Mouse (Mus musculus) myocyte (in vitro differentiated cells): Measurements from ENCODE around the gene Abhd17a. TPM values are rescaled to one million over a fixed set of nuclear protein-coding genes. Genes with fewer than 3 reads are reported as not detected.

Experiments used
- H3K27me3 ChIP-seq: one replicate; pipeline ENCODE4 v1.6.1; 2011; ENCODE audit not compliant: control insufficient read depth, insufficient read depth, insufficient read length
- H3K36me3 ChIP-seq: one replicate; pipeline ENCODE4 v1.6.1; 2011; ENCODE audit not compliant: control insufficient read depth, insufficient read depth
- H3K4me2 ChIP-seq: one replicate; pipeline ENCODE4 v1.6.1; 2011; ENCODE audit warnings: low read depth, control low read depth
- H3K4me3 ChIP-seq: one replicate; pipeline ENCODE4 v1.5.1; 2011; ENCODE audit warnings: mild to moderate bottlenecking, control low read depth, moderate library complexity
- H3K79me2 ChIP-seq: one replicate; pipeline ENCODE4 v1.6.1; 2011; ENCODE audit not compliant: control insufficient read depth, insufficient read depth
- H3ac ChIP-seq: one replicate; pipeline ENCODE4 v1.6.1; 2011; ENCODE audit not compliant: control insufficient read depth, insufficient read length
- CEBPB ChIP-seq: IDR thresholded peaks from 2 replicates; pipeline ENCODE4 v1.6.1; 2011; ENCODE audit warnings: mild to moderate bottlenecking, moderate library complexity; ENCODE audit not compliant: poor library complexity, insufficient read depth, severe bottlenecking
- E2F4 ChIP-seq: IDR thresholded peaks from one replicate; pipeline ENCODE4 v1.6.1; 2011; ENCODE audit warnings: mild to moderate bottlenecking, control low read depth, moderate library complexity; ENCODE audit not compliant: insufficient read depth
- MAX ChIP-seq: IDR thresholded peaks from one replicate; pipeline ENCODE4 v1.6.1; 2011; ENCODE audit warnings: low read depth, mild to moderate bottlenecking, control low read depth
- MYOD1 ChIP-seq, 3 experiments: IDR thresholded peaks; one replicate each; pipeline ENCODE4 v1.6.1; 2011; ENCODE audit warnings: control low read depth in 2 of 3, low read depth in 2 of 3, mild to moderate bottlenecking in 2 of 3, moderate library complexity in 1 of 3; ENCODE audit not compliant: insufficient read length in 2 of 3, control insufficient read depth in 1 of 3
- MYOG ChIP-seq, 3 experiments: IDR thresholded peaks; one replicate each; pipeline ENCODE4 v1.6.1; 2011; ENCODE audit warnings: control low read depth in 2 of 3, low read depth in 2 of 3, mild to moderate bottlenecking in 2 of 3; ENCODE audit not compliant: insufficient read length in 2 of 3, control insufficient read depth in 1 of 3, insufficient read depth in 1 of 3
- POLR2A ChIP-seq: IDR thresholded peaks from one replicate; pipeline ENCODE4 v1.6.1; 2011; ENCODE audit warnings: low read depth, mild to moderate bottlenecking, control low read depth, moderate library complexity; ENCODE audit not compliant: insufficient read length
- POLR2AphosphoS2 ChIP-seq: IDR thresholded peaks from one replicate; pipeline ENCODE4 v1.6.1; 2011; ENCODE audit warnings: low read depth, control low read depth; ENCODE audit not compliant: insufficient read length
- REST ChIP-seq: IDR thresholded peaks from one replicate; pipeline ENCODE4 v1.6.1; 2011; ENCODE audit warnings: mild to moderate bottlenecking, control low read depth, moderate library complexity; ENCODE audit not compliant: insufficient read depth, insufficient read length
- SRF ChIP-seq: IDR thresholded peaks from one replicate; pipeline ENCODE4 v1.6.1; 2011; ENCODE audit warnings: low read depth; ENCODE audit not compliant: control insufficient read depth, insufficient read length
- TCF12 ChIP-seq: IDR thresholded peaks from one replicate; pipeline ENCODE4 v1.6.1; 2011; ENCODE audit warnings: mild to moderate bottlenecking, control low read depth; ENCODE audit not compliant: poor library complexity, insufficient read depth, severe bottlenecking
- TCF3 ChIP-seq: IDR thresholded peaks from one replicate; pipeline ENCODE4 v1.6.1; 2011; ENCODE audit warnings: low read depth, control low read depth; ENCODE audit not compliant: insufficient read length
- USF1 ChIP-seq: IDR thresholded peaks from one replicate; pipeline ENCODE4 v1.6.1; 2011; ENCODE audit warnings: low read depth, mild to moderate bottlenecking, control low read depth, moderate library complexity
- polyA plus RNA-seq: library from polyadenylated mRNA; unstranded; fragments of >200 nt; fragmentation: generic; extraction: Trizol; gene quantifications from one replicate; pipeline ENCODE4 v1.2.1, GENCODE M21; 2012; ENCODE audit warnings: missing spikeins

Gene Abhd17a
- 111 TPM for polyA plus RNA-seq

DNA sequence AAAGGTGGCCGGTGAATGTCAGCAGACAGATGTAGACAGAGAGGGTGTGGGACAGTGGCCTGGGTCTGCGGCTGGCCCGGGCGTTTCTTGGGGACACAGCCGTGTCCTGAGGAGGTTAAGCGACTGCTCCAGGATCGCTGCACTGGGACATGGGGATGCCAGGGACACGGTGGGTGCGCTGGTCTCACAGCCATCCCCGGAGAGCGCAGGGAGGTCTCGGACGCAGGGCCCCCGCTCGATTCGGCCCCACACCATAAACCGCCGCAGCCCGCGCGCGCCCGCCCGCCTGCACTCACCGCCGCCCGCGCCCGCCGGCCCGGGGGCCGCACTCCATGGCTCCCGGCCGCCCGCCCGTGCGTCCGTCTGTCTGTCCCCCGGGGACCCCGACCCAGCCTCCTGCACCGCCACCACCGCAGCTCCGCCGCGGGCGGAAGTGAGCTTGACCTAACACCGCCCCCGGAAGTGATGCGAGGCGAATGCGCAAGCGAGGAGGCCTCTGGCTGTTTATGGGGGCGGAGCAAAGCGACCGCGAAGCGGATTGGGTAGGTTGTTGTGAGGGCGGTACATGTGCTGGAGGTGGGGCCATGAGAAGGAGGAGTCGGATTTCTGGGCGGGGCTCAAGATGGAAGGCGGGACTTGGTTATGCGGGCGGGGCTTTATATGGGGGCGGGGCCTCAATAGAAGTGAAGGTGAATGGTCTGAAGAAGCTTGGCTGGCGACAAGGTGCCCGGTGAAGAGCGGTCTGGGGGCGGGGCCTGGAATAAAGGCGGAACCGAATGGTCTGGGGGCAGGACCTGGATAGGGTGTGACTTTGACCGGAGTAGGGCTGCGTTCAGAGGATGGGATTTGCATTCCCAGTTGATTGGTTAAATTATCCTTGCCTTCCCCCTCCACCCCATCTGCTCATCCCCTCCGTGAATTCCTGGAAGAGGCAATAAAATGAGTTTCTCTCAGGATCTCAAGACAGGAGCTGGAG is at the start of gene Abhd17a:
Gene Abhd17a, minus strand, starts transcription at position 463 of the 976 bp plus-strand sequence.
- TF ChIP-seq MYOD1 (IDR thresholded peaks at IDR 0.05; ENCODE audit: control insufficient read depth in 1 of 3, insufficient read length in 2 of 3, low read depth in 2 of 3), result peak in 1 of 3 experiments; percentile 8
- peak; percentile 75 for TF ChIP-seq SRF
- no peak for TF ChIP-seq MAX
- TF ChIP-seq CEBPB, result no peak
- no peak for TF ChIP-seq E2F4
- peak; percentile 89 for TF ChIP-seq POLR2AphosphoS2
- no peak for TF ChIP-seq MYOG (IDR thresholded peaks at IDR 0.05; ENCODE audit: control insufficient read depth in 1 of 3, insufficient read depth in 1 of 3, insufficient read length in 2 of 3, low read depth in 2 of 3)
- TF ChIP-seq TCF12, result no peak
- peak; percentile 15 for TF ChIP-seq USF1
- no peak for TF ChIP-seq TCF3
- TF ChIP-seq REST, result no peak
- peak; percentile 89 for TF ChIP-seq POLR2A
- H3K79me2 ChIP-seq, result peaks cover 23% of the 10 kb centered on the region
- peak within 1 kb of the TSS; percentile 74 for H3K4me2 ChIP-seq
- H3K27me3 ChIP-seq, result no peaks in the 10 kb centered on the region
- H3K4me3 ChIP-seq, result peak within 1 kb of the TSS; percentile 51
- no peaks in the 10 kb centered on the region for H3K36me3 ChIP-seq
- H3ac ChIP-seq, result peak within 1 kb of the TSS; percentile 83

DNA sequence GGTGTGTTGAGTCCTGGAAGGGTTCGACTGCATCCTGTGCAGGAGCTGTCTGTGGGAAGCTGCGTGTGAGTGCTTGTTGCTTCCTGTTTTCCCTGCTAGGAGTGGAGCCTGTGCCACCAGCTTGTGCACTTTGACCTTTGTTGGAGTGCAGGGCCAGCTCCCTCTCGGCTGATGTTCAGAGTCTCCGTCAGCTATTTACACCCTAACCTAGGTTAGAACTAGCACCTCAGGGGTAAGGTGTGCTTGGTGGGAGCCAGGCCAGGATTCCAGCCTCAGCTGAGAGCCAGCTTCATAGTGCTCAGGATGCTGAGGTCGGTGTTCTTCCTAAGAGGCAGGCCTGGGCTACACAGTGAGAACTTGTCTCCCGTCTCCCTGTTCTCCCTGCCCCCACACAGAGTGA is 45.2 kb upstream of the Abhd17a start:
- Histone ChIP-seq H3ac (no peak overlapping the region), H3K27me3 (no peaks in the 10 kb centered on the region), H3K36me3 (peaks cover 30% of the 10 kb centered on the region), H3K79me2 (peaks cover 31% of the 10 kb centered on the region), H3K4me3 (no peak overlapping the region), H3K4me2 (no peak overlapping the region)
- TF ChIP-seq SRF (no peak), E2F4 (no peak), CEBPB (no peak), POLR2AphosphoS2 (no peak), POLR2A (no peak), USF1 (no peak)

DNA sequence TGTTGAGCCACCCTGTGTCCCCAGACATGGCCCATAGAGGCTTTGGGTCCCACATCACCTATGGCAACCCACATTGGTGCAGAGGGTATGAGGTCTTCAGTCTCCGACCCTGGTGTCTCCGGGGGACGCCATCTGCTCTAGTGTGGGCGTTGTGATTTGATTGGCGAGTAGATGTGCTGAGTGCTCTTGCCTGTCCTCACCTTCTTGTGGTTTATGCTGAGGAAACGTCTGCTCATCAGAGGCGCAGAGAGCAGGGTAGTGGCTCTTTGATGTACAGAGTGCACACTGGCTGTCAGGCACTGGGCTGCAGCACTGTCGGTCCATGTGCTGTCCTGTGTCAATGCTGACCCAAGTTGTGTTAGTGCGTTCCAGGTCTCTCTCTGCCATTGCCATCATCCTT is 38.8 kb upstream of the Abhd17a start:
- no peak for TF ChIP-seq POLR2AphosphoS2
- peak in 2 of 3 experiments; percentile 22 to 60 for TF ChIP-seq MYOD1 (IDR thresholded peaks at IDR 0.05; ENCODE audit: control insufficient read depth in 1 of 3, insufficient read length in 2 of 3, low read depth in 2 of 3)
- peaks cover 4% of the 10 kb centered on the region for H3K36me3 ChIP-seq
- H3K27me3 ChIP-seq, result no peaks in the 10 kb centered on the region
- H3K4me2 ChIP-seq, result no peak overlapping the region
- H3K79me2 ChIP-seq, result peaks cover 92% of the 10 kb centered on the region
- H3ac ChIP-seq, result no peak overlapping the region
- no peak overlapping the region for H3K4me3 ChIP-seq

DNA sequence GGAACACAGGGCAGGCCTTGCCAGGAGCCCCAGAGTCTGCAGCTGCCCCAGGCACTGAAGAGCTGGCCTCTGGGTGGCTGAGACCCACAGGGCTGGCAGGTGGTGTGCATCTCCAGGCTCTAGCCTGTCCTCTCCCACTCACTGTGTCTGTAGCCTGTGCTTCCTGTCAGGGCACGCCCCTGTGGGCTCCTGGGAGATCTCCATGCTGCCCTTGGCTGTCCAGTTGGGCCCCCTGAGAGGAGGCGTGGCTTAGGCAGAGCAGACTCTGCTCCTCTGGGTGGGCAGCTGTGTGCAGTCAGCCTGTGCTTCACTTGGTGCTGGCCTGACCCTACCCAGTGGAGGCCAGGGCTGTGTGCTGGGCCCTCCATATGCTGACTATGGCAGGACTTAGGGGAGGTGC is 37.5 kb upstream of the Abhd17a start:
- Histone ChIP-seq H3K4me2 (no peak overlapping the region), H3K36me3 (peaks cover 4% of the 10 kb centered on the region), H3K27me3 (no peaks in the 10 kb centered on the region), H3ac (no peak overlapping the region), H3K4me3 (no peak overlapping the region), H3K79me2 (peaks cover 99% of the 10 kb centered on the region)
- TF ChIP-seq POLR2AphosphoS2 (peak; percentile 14), SRF (no peak), TCF3 (peak; percentile 6), POLR2A (peak; percentile 55), MYOD1 (IDR thresholded peaks at IDR 0.05; ENCODE audit: control insufficient read depth in 1 of 3, insufficient read length in 2 of 3, low read depth in 2 of 3) (peak in 2 of 3 experiments; percentile 67 to 70), CEBPB (no peak), MYOG (IDR thresholded peaks at IDR 0.05; ENCODE audit: control insufficient read depth in 1 of 3, insufficient read depth in 1 of 3, insufficient read length in 2 of 3, low read depth in 2 of 3) (peak; percentile 4 to 70 (median 51))

DNA sequence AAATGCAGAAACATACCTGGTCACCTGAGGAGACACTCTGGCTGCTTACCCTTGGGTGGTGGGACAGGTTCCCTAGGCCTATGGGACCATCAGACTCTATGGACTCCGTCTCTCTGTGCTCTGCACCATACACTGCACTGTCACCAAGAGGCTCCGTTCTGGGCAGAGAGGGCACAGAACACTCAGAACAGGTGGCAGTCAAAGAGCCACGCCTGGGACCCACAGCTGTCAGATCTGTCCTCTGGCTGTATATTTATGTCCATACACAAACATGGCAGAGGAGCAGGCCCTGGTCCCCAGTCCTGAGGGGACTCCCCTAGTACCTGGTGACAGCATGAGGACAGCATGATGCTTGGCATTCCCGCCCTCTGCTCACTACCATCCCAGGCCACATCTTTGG is 35.6 kb upstream of the Abhd17a start:
- H3K4me3 ChIP-seq, result no peak overlapping the region
- H3K4me2 ChIP-seq, result peak overlapping the region; percentile 82
- H3K79me2 ChIP-seq, result peaks cover 80% of the 10 kb centered on the region
- no peaks in the 10 kb centered on the region for H3K36me3 ChIP-seq
- TF ChIP-seq MYOG (IDR thresholded peaks at IDR 0.05; ENCODE audit: control insufficient read depth in 1 of 3, insufficient read depth in 1 of 3, insufficient read length in 2 of 3, low read depth in 2 of 3), result peak in 2 of 3 experiments; percentile 49 to 88
- peak in 2 of 3 experiments; percentile 67 to 90 for TF ChIP-seq MYOD1 (IDR thresholded peaks at IDR 0.05; ENCODE audit: control insufficient read depth in 1 of 3, insufficient read length in 2 of 3, low read depth in 2 of 3)
- no peak for TF ChIP-seq REST
- no peak overlapping the region for H3ac ChIP-seq
- H3K27me3 ChIP-seq, result no peaks in the 10 kb centered on the region
